Comparison of ENCODE assay signal across 8 mouse cellular contexts in genomic region chr10:61451931-61452617, GRCm38 (mm10). TPM values are rescaled to one million over a fixed set of nuclear protein-coding genes. Genes with fewer than 3 reads are reported as not detected.
A peak's percentile ranks its signal among the peaks of the same experiment; 100 is the strongest.
DNase-seq lines count a peak whose midpoint lies in the region; ATAC-seq and TF ChIP-seq lines count a peak whose summit lies in the region.

No protein-coding gene starts in this region.

- intact Hi-C loops in left cerebral cortex, adult 2 months (cut with DNase I) = no loop called here

- peak overlapping the region; percentile 75 for H3K4me2 ChIP-seq in forebrain, postnatal 0 days (ENCODE audit: low read depth)
- H3K4me2 ChIP-seq in hindbrain, embryonic 12.5 days (replicated peaks) = peak overlapping the region; percentile 74

- peak overlapping the region; percentile 82 for H3K27ac ChIP-seq in forebrain, postnatal 0 days (ENCODE audit: low read depth, low read length)
- peak overlapping the region; percentile 82 for H3K27ac ChIP-seq in hindbrain, embryonic 12.5 days
- peak overlapping the region; percentile 68 for H3K27ac ChIP-seq in left cerebral cortex, adult 2 months

- peak; percentile 46 for ATAC-seq in forebrain, postnatal 0 days
- ATAC-seq in hindbrain, embryonic 12.5 days (ENCODE audit: low FRiP score) = peak; percentile 76

- peak; percentile 45 for TF ChIP-seq CTCF in forebrain, postnatal 0 days (IDR thresholded peaks at IDR 0.05; ENCODE audit: low read depth)
- no peak; the same call in 1 of the 2 replicates for TF ChIP-seq CTCF in left cerebral cortex, adult 2 months (IDR thresholded peaks at IDR 0.05)

- peak overlapping the region; percentile 94 for H3K9ac ChIP-seq in forebrain, postnatal 0 days
- H3K9ac ChIP-seq in hindbrain, embryonic 12.5 days = peak overlapping the region; percentile 95

- DNase-seq in MN1 (ENCODE audit: low spot score) = peak; percentile 47
- peak; percentile 47 to 63 for DNase-seq in cerebellum, adult 18-20 months
- DNase-seq in forebrain, postnatal 0 days = peak; percentile 58
- peak; percentile 43 to 50 for DNase-seq in left cerebral cortex, adult 2 months (ENCODE audit: extremely low spot score in 1 of 2, low spot score in 2 of 2)
- peak; percentile 38 for DNase-seq in lung, postnatal 25 days (ENCODE audit: low spot score)
- DNase-seq in retina, postnatal 7 days (ENCODE audit: low read depth, low spot score) = peak; percentile 17
- peak; percentile 46 to 63 for DNase-seq in thymus, postnatal 36 days

- no peaks in the 10 kb centered on the region for H3K9me3 ChIP-seq in forebrain, postnatal 0 days (ENCODE audit: low read length)
- H3K9me3 ChIP-seq in hindbrain, embryonic 12.5 days (replicated peaks) = no peaks in the 10 kb centered on the region

- WGBS in forebrain, postnatal 0 days = under 1% methylated on average over 59 of the region's 62 CpGs
- 1% methylated on average over 59 of the region's 62 CpGs for WGBS in hindbrain, embryonic 12.5 days

- H3K4me1 ChIP-seq in forebrain, postnatal 0 days (ENCODE audit: insufficient read depth) = peaks cover 20% of the 10 kb centered on the region
- peaks cover 32% of the 10 kb centered on the region for H3K4me1 ChIP-seq in hindbrain, embryonic 12.5 days

- H3K4me3 ChIP-seq in forebrain, postnatal 0 days (ENCODE audit: low read depth, low read length) = peak overlapping the region; percentile 97
- H3K4me3 ChIP-seq in hindbrain, embryonic 12.5 days = peak overlapping the region; percentile 99
- peak overlapping the region; percentile 96 for H3K4me3 ChIP-seq in left cerebral cortex, adult 2 months

- peaks cover 6% of the 10 kb centered on the region; the same call in 1 of the 2 replicates for H3K36me3 ChIP-seq in forebrain, postnatal 0 days (ENCODE audit: insufficient read depth)
- no peaks in the 10 kb centered on the region for H3K36me3 ChIP-seq in hindbrain, embryonic 12.5 days

- H3K27me3 ChIP-seq in forebrain, postnatal 0 days (ENCODE audit: insufficient read depth, low read length) = no peaks in the 10 kb centered on the region
- no peaks in the 10 kb centered on the region for H3K27me3 ChIP-seq in hindbrain, embryonic 12.5 days

RNA-seq across cellular contexts. Expression of gene Eif4ebp2, which starts 0.4 kb away (rescaled TPM):
- 14.6 and 18.6 TPM in 2 replicates for total RNA-seq in forebrain, postnatal 0 days (2014; rRNA removed)
- 42.3 and 49.1 TPM in 2 replicates for polyA plus RNA-seq in forebrain, postnatal 0 days (2015; fragmentation: Nextera tagmentation; extraction: Ambion mirVana)
- 63.2 and 71.0 TPM in 2 replicates for polyA plus RNA-seq in hindbrain, embryonic 12.5 days (2016; fragmentation: Nextera tagmentation; extraction: Ambion mirVana)
- total RNA-seq in left cerebral cortex, adult 2 months (2021) = 10 to 100 TPM; 45.2 to 47.5 TPM

RNA-seq across cellular contexts. Expression of gene Lrrc20, which starts 23.5 kb away (rescaled TPM):
- 16.8 and 19.5 TPM in 2 replicates for total RNA-seq in forebrain, postnatal 0 days (2014; rRNA removed)
- 15.9 and 16.0 TPM in 2 replicates for polyA plus RNA-seq in forebrain, postnatal 0 days (2015; fragmentation: Nextera tagmentation; extraction: Ambion mirVana)
- 12.5 and 13.5 TPM in 2 replicates for polyA plus RNA-seq in hindbrain, embryonic 12.5 days (2016; fragmentation: Nextera tagmentation; extraction: Ambion mirVana)
- 10 to 100 TPM; 17.6 to 18.2 TPM for total RNA-seq in left cerebral cortex, adult 2 months (2021)

RNA-seq across cellular contexts. Expression of gene Nodal, which starts 34.3 kb away (rescaled TPM):
- total RNA-seq in forebrain, postnatal 0 days (2014; rRNA removed) = 0.54 TPM in 1 of 2 replicates, not detected in the other
- 0.13 and 0.16 TPM in 2 replicates for polyA plus RNA-seq in forebrain, postnatal 0 days (2015; fragmentation: Nextera tagmentation; extraction: Ambion mirVana)
- 0.10 TPM in 1 of 2 replicates, not detected in the other for polyA plus RNA-seq in hindbrain, embryonic 12.5 days (2016; fragmentation: Nextera tagmentation; extraction: Ambion mirVana)
- total RNA-seq in left cerebral cortex, adult 2 months (2021) = not detected

Comparison
In these comparisons a context has a peak if more than half of its experiments do, and no peak if none do; other contexts are left out.
1. Peak in every context shown above with its lines: DNase-seq, ATAC-seq, H3K4me3 ChIP-seq and H3K27ac ChIP-seq.